Mouse (Mus musculus) brain, embryonic 14.5 days (tissue): ENCODE data around the gene Col4a1.

ENCODE experiments used
- CTCF ChIP-seq: fragments of 200-500 bp; IDR thresholded peaks from 2 replicates; pipeline ENCODE4 v1.5.1; 2012; ENCODE audit warnings: inconsistent platforms, mild to moderate bottlenecking, moderate library complexity, borderline replicate concordance; ENCODE audit not compliant: insufficient read depth, insufficient read length; ENCODE audit errors: extremely low read depth
- POLR2A ChIP-seq: fragments of 200-500 bp; IDR thresholded peaks from 2 replicates; pipeline ENCODE4 v1.6.1; 2012; ENCODE audit warnings: mild to moderate bottlenecking, inconsistent platforms, borderline replicate concordance; ENCODE audit not compliant: poor library complexity, insufficient read depth, insufficient read length, severe bottlenecking; ENCODE audit errors: extremely low read depth

DNA sequence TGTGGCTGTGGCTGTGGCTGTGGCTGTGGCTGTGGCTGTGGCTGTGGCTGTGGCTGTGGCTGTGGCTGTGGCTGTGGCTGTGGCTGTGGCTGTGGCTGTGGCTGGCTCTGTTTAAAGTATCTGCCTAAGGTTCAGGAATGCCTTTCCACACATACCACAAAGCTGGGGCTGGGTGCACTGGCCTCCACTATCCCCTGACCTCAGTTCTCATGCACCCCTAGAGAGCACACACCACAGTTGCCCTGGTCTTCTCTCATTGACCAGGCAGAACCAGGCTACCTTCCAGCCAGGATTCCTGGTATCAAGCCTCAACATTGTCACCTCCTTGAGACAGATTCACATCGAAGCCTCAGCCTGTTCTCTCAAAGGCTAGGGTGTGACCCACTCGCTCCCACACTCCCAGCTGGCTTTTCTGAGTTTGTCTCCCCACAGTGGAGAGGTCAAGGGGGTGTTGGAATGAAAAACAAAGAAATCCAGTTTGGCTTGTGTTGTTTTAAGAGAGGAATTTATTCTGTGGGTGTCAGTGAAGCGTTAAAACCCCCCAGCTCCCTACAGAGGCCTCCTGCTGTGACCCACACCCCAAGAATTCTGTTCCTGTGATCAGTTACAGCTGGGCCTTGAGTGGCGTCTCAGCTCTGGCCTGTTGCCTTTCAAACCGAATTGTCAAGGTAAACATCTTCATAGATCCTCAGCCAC lies 15.2 kb upstream of the Col4a1 start:
- no peak for TF ChIP-seq CTCF
- no peak for TF ChIP-seq POLR2A
